Mouse (Mus musculus) forebrain, embryonic 15.5 days (tissue): Measurements from ENCODE around the gene Irx6. TPM values are rescaled to one million over a fixed set of nuclear protein-coding genes. Genes with fewer than 3 reads are reported as not detected.

Experiments used
- ATAC-seq: fragments of 200-750 bp; cut with Nextera tagmentation; replicated peaks from 2 replicates; pipeline ENCODE4 v1.8.0; 2017; ENCODE audit warnings: mild to moderate bottlenecking, moderate TSS enrichment, moderate library complexity
- H3K27ac ChIP-seq: fragments of 300-500 bp; sonication (generic); replicated peaks from 2 replicates; pipeline ENCODE4 v1.5.1; 2015; ENCODE audit warnings: mild to moderate bottlenecking, inconsistent platforms
- H3K27me3 ChIP-seq: fragments of 300-500 bp; sonication (generic); 2 replicates; pipeline ENCODE4 v1.6.1; 2015; ENCODE audit warnings: inconsistent platforms
- H3K36me3 ChIP-seq: fragments of 300-500 bp; sonication (generic); 2 replicates; pipeline ENCODE4 v1.6.1; 2015; ENCODE audit warnings: mild to moderate bottlenecking, inconsistent platforms
- H3K4me1 ChIP-seq: fragments of 300-500 bp; sonication (generic); 2 replicates; pipeline ENCODE4 v1.6.1; 2015; ENCODE audit warnings: inconsistent platforms
- H3K4me2 ChIP-seq: fragments of 300-500 bp; sonication (generic); replicated peaks from 2 replicates; pipeline ENCODE4 v1.6.1; 2015; ENCODE audit warnings: mild to moderate bottlenecking, inconsistent platforms
- H3K4me3 ChIP-seq: fragments of 300-500 bp; sonication (generic); 2 replicates; pipeline ENCODE4 v1.5.1; 2015; ENCODE audit warnings: mild to moderate bottlenecking, inconsistent platforms
- H3K9ac ChIP-seq: fragments of 300-500 bp; sonication (generic); replicated peaks from 2 replicates; pipeline ENCODE4 v1.6.1; 2015; ENCODE audit warnings: mild to moderate bottlenecking, inconsistent platforms
- H3K9me3 ChIP-seq: fragments of 300-500 bp; sonication (generic); 2 replicates; pipeline ENCODE4 v1.6.1; 2016; ENCODE audit warnings: inconsistent platforms
- WGBS: fragments of 180-500 bp; shearing (Covaris S2); methylation state at CpG from one replicate; pipeline ENCODE4 v1.1.7; 2015; ENCODE audit warnings: mixed read lengths; 5-methylcytosine and 5-hydroxymethylcytosine counted together
- polyA plus RNA-seq: library from polyadenylated mRNA; unstranded; fragments of >200 nt; fragmentation: Nextera tagmentation; extraction: Ambion mirVana; gene quantifications from 2 replicates; pipeline ENCODE4 v1.2.1, GENCODE M21; 2015

The Irx6 gene
- polyA plus RNA-seq, 1 experiment from 2014 or later, result not detected

DNA sequence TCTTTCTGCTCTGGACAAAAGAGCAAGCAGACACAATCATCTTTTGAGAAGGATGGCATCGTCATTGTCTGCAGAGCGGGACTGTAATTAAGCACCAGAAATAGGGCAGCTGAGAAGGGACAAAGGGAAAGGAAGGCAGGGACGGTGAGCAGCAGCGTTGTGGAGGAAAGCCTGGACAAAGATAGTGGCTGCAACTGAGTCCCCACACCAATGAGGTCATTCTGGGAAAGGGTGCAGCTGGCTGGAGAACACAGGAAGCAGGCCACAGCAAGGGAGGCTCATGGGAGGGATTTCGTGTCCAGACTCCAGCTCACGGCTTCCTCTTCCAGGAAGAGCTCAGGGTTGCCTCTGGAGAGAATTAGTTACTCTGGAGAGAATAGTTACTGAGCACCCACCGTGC, 49.9 kb downstream of the Irx6 start:
- no peak overlapping the region for H3K9ac ChIP-seq
- 26% methylated on average over 7 of the region's 7 CpGs for WGBS

DNA sequence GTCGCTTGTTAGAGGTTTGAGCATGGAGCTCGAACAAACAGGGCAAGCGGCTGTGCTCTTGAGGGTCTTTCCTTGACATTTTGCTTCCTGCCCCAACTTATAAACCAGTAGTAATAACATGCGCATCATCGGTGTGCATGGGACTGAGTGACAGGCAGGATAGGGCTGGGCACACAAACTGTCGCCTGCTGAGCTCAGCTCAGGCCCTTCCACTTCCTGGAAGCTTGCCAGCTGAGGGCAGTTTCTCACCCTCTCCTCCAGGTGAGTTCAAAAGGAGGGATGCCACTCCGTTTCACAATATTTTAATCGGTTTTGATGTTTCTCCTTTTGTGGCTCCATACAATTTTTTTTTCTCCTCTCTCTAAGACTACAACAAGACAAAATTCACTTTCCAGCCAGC, 50.3 kb downstream of the Irx6 start:
- no peak for ATAC-seq
- no peaks in the 10 kb centered on the region for H3K9me3 ChIP-seq
- H3K27ac ChIP-seq, result no peak overlapping the region
- H3K4me3 ChIP-seq, result no peak overlapping the region
- WGBS, result 44% methylated on average over 8 of the region's 8 CpGs
- peaks cover 5% of the 10 kb centered on the region; the same call in 1 of the 2 replicates for H3K27me3 ChIP-seq
- H3K4me1 ChIP-seq, result peaks cover 25% of the 10 kb centered on the region
- H3K36me3 ChIP-seq, result no peaks in the 10 kb centered on the region
- H3K9ac ChIP-seq, result no peak overlapping the region
- H3K4me2 ChIP-seq, result no peak overlapping the region

More for the DNA sequence above, 49.9 kb downstream of the Irx6 start:
- Histone ChIP-seq H3K36me3 (no peaks in the 10 kb centered on the region), H3K4me2 (no peak overlapping the region), H3K4me3 (no peak overlapping the region), H3K4me1 (peaks cover 25% of the 10 kb centered on the region), H3K27me3 (peaks cover 5% of the 10 kb centered on the region; the same call in 1 of the 2 replicates), H3K27ac (no peak overlapping the region), H3K9me3 (no peaks in the 10 kb centered on the region)
- ATAC-seq, result no peak

Other genes with a start within 250 kb of the Irx6 start
- 11.5 and 12.2 TPM in 2 replicates for gene Mmp2, start 153.0 kb downstream of the Irx6 start, polyA plus RNA-seq
- gene Lpcat2, start 181.1 kb downstream of the Irx6 start, polyA plus RNA-seq, result 4.0 and 7.7 TPM in 2 replicates
- gene Capns2, start 227.1 kb downstream of the Irx6 start, polyA plus RNA-seq, result 0.17 and 0.37 TPM in 2 replicates